Mouse (Mus musculus) frontal cortex, adult 2 months (tissue): ENCODE data around the gene Rap1b. TPM values are rescaled to one million over a fixed set of nuclear protein-coding genes. Genes with fewer than 3 reads are reported as not detected.

Experiments
- DNase-seq, 2 experiments: peaks; one replicate each; pipeline ENCODE4 v3.0.0; 2022; ENCODE audit warnings: low spot score in 1 of 2; ENCODE audit errors: extremely low spot score in 1 of 2
- polyA plus RNA-seq: library from polyadenylated mRNA; depleted of rRNA; stranded (reverse); fragments of >200 nt; gene quantifications from 2 replicates; pipeline ENCODE4 v1.2.3, GENCODE M21; 2012

Rap1b gene
- polyA plus RNA-seq, 1 experiment, result 68.3 TPM

GRCm38 (mm10) chr10:117860361-117860760 is 14.5 kb upstream of the Rap1b start:
- no peak for DNase-seq

DNA sequence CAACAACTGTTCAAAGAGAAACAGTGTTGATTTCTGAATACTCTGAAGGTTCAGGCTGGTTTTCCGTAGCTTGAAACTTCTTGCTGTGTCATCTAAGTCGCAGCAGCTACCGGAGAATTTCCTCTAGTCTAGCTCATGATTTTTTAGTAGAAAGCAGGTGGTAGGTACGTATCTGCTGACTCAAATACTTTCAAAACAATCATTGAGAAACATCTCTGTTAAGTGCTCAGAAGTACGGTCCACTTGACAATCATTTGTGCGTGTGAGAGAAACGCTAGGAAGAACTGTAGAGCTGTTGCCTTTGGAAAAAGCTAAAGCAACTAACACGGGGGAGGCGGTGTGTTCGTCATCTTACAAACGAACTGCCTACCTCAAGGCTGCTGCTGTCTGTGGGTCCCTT is 14.0 kb upstream of the Rap1b start:
- DNase-seq, result no peak

DNA sequence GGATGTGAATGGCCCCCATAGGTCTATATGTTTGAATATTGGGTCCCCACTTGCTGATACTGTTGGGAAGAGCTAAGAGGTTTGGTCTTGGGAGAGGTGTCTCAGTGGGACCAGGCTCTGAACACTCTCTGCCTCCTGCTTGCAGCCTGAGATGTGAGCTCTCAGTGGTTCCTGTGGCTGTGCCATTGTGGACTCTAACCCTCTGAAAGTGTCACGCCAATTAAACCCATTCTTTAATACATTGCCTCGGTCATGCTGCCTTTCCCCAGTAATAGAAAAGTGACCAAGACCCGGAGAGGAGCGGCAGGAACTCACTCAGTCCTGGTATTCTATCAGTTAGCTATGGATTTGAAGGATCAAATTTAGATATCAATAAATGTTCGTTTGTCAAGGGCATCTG is 12.4 kb upstream of the Rap1b start:
- DNase-seq, result no peak

- no peak for DNase-seq
These were observed 10.3 kb upstream of the Rap1b start for GRCm38 (mm10) chr10:117856001-117856720.

DNA sequence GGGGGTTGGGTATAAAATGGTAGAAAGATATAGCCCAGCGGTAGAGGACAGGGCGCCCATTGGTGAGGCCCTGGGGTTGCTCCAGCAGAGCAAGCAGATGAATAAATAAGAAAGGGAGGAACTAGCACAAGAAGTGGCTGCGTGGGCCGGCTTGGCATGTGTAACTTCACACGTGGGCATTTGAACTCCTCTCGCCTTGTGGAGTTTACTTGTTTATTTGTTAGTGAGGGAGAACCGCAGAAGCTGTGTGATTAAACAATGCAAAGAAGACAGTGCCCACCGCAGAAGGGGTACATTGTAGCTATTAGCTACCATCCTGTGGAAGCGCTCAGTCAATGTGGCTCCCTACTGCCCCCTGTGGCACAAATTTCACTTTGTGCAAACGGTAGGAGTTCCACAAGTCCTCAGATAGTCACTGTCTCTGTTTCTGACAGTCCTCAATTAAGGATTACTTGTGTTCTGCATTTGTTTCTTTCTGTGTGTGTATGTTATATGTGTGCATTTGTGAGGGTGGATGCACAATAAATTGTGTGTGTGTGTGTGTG is 6.9 kb upstream of the Rap1b start:
- DNase-seq, result no peak

DNA sequence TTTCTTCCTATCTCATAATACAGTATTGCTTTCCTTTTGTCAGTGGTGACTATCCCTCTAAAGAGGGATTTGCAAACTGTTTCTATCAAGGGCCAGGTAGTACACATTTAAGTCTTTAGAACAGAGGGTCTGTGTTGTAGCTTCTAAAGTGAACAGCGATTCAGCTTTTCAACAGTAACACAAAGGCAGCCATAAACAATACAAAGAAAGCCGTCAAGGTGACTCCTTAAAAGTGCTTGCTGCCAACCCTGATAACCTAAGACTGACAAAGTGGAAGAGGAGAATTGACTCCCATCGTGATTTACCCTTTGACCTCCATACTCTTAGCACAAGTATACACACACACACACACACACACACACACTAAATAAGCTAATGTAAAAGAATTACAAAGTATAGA is 3.1 kb upstream of the Rap1b start:
- DNase-seq, result no peak

DNA sequence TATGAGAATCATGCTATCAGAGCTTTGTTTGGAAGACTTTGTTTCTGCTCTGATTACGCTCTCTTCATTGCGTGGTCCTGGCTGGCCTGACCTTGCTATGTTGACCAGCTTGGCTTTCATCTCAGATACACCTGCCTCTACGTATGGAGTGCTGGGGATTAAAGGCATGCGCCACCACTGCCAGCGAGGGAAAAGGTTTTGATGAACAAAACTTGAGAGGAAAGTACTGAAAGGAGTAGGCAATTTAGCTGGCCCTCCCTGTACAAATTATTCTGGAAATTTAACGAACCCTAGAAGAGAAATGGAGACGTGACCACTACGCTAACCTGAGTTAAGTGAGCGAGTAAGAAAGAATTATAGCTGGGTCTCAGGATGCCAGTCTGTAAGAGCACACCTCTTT is 961 bp upstream of the Rap1b start:
- DNase-seq, result no peak

DNA sequence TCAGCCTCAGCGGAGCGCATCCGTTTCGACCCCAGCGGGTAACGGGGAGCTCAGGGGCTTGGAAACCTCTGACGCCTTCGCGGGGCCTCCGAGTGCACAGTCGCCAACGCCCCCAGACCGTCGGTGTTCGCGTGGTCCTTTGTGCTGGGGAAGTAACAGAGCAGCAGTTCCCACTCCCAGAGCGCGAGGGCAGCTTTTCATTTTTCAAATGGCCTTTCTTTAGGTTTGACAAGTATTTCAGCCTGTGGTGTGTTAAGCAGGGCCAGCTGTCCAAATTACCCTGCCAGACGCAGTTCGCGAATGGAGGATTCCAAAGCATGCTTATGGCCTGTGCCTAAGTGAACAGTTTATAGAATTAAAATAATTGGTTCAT is 411 bp upstream of the Rap1b start:
- no peak for DNase-seq

DNA sequence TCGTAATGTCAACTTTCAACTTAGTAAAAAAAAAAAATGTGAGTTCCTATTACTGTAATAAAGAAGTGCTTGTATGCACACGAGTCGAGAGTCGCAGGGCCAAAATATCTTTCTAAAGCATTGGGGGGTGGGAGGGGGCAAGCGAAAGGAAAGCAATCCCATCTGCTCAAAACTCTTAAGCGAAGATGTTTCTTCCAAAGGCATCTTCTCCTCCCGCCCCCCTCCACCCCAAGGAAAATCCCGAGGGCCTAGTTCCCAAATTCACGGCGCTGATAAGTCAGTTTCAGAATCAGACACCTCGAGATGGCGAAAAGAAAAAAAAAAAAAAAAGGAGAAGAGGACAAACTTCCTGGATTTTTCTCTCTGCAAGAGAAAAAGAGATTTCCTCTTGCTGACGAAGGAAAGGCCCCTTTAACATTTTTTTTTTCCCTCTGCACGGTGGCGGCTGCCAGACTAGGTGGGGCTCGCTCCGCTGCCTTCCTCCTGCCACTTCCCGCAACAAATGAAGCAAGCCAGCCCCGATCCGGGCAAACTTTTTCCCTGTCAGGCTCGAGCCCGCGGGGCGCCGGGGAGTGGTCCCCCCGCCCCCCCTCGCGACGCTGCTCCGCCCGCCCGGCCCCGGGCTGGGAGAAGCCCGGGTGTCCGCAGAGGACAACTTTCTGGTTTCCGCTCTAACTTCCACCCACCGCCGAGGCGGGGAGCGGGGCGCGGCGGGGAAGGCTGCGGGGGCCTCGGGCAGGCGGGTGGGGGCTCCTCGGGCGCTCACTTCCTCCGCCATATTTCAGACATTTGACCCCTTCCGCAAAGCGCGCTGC is 846 bp downstream of the Rap1b start:
- DNase-seq, result peak in 1 of 2 experiments; percentile 57

DNA sequence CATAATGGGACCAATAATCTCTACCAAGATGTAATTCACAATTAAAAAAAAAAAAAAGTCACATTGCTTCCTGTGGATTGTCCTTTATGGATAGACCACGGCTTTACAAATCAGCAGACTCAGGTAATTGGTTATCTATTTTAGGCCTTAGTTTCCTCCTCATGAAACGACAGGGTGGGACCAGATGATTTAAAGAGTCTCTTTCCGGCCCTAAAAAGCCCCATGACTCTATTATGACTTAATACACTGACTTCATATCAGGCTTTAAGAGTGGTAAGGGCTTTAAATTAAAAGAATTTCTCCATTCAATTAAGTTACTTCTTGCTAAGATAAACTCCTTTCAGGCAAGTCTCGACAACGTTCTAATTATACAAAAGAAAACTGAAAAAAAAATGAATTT is 1.6 kb downstream of the Rap1b start:
- DNase-seq, result no peak

DNA sequence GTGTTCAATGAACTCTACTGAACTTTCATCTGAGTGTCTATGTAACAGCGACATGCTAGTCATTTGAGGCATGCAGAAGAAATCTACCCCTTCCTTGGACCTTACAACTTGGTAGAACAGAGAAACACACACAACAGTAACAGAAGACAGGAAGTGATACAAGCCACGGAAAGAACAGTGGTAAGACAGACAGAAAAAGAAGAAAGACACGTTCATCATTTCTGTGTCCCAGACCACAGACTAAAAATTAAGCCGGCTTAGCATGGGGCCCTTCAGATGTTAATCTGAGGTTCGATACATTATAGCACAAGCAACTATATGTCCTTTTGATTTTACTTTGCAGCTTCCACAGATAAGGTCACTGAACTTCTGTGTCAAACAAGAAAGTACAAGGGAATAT is 2.1 kb downstream of the Rap1b start:
- DNase-seq, result no peak

GRCm38 (mm10) chr10:117841765-117842164 is 4.1 kb downstream of the Rap1b start:
- no peak for DNase-seq

DNA sequence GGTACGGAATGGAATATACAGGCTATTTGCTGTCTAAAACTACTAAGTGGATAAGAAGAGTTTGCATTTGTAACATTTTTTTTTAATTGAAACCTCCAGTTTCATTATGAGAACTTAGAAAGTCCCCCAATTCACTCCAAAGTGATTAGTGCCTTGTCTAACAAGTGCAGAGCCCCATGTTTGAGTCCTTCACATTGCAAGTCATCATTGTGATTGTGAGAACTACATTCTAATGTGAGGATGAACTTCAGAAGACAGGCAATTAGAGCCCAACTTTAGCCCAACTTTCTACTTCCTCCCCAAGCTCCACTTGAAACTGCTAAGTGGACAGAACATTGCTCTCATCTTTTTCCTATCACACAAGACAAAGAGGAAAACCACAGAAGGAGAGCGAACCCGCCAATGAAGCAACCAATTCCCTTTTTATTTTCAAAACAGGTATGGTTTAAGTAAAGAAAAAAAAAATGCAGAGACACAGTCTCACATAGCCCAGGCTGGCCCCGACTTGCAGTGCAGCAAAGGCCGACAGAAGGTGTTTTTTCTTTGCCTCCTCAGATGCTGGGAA is 5.3 kb downstream of the Rap1b start:
- no peak for DNase-seq

DNA sequence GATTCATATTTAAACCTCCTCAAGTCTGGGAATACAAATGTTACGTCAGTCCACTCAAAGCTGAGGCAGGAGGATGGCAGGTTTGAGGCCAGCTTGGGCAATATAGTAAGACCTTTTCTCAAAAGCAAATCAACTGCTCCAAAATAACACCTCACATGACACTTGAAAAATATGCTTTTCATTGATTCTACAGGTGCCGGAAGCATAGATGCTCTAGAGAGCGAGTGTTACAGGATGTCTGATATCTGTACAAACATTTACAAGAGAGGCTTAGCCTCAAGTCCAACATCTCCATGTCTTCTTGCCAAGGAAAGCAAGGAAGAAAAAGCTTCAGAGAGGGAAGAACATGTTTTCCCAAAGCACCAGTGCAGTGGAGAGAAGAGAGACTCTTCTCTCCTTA is 6.1 kb downstream of the Rap1b start:
- DNase-seq, result no peak

DNA sequence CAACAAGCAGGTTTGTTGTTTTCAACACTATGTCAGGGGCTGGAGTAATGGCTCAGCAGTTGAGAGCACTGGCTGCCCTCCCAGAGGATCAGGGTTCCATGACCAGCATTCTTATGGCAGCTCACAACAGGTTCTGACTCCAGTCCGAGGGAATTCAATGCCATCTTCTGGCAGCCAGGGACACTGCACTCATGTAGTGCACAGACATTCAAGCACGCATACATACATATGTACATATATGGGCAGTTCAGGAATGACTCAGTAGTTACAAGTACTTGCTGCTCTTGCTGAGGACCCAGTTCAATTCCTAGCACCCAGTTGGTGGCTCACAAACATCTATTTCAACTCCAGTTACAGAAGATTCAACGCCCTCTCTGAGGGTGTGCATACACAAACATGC is 6.9 kb downstream of the Rap1b start:
- no peak for DNase-seq

DNA sequence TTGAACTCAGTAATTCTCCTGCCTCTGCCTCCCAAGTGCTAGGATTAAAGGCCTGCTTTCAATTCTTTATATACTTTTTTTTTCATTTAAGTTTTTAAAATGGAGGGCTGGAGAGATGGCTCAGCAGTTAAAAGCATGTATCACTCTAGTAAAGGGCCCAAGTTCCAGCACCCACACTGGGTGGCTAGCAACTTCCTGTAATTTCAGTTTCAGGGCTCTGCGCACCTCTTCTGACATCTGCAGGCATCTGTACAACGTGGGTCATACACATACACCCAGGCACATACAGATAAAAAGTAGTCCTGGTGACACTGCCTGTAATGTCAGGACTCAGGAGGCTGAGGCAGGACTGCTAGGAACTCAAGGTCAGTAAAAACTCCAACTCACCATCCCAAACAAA is 9.5 kb downstream of the Rap1b start:
- DNase-seq, result no peak

DNA sequence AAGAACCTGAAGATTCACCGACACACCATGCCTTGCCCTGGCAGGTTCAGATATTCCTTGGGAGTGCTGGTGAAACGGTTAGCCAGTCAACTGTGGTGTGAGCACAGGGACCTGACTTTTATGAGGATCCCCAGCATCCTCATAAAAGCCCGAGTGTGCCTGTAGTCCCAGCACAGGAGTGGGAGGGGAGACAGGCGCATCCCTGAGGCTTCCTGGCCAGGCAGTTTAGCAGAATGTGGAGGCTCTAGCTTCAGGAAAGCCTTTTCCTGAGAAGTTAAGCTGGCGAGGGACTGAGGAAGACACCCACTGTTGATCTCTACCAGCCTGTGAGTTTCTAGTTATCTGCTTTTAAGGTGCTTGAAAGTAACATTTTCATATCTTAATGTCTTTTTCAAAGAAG is 10.4 kb downstream of the Rap1b start:
- no peak for DNase-seq

GRCm38 (mm10) chr10:117830797-117831196 is 15.0 kb downstream of the Rap1b start:
- DNase-seq, result no peak

GRCm38 (mm10) chr10:117829472-117830155 is 16.2 kb downstream of the Rap1b start:
- DNase-seq, result no peak

GRCm38 (mm10) chr10:117829022-117829421 is 16.8 kb downstream of the Rap1b start:
- no peak for DNase-seq

DNA sequence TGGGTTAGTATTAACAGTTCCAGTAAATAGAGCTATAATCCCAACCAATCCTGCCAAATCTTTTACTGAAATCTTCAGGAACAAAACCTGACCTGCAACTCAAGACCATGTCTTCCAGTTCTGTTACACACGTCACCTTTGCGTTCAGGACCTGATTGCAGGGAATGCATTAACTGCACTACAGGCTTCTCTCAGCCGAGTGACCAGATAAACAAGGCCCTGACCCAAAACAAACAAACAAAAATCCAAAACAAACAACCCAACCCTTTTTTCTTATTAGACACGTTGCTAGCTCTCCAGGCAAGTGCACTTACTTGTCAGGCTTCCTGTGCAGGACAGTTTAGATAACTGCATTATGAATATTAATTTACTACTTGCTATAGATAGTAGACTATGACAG is 17.3 kb downstream of the Rap1b start:
- DNase-seq, result no peak
